Mouse (Mus musculus) cerebellum, adult 2 months (tissue): ENCODE data around the gene Zfp334.

ENCODE experiments used
- CTCF ChIP-seq: fragments of 200-500 bp; IDR thresholded peaks from 2 replicates; pipeline ENCODE4 v1.5.1; 2011; ENCODE audit warnings: low read depth, mild to moderate bottlenecking, control low read depth, low read length, moderate library complexity, borderline replicate concordance; ENCODE audit not compliant: insufficient read depth
- POLR2A ChIP-seq: fragments of 200-500 bp; IDR thresholded peaks from 2 replicates; pipeline ENCODE4 v1.6.1; 2011; ENCODE audit warnings: low read length, control low read depth, borderline replicate concordance; ENCODE audit not compliant: insufficient read depth

DNA sequence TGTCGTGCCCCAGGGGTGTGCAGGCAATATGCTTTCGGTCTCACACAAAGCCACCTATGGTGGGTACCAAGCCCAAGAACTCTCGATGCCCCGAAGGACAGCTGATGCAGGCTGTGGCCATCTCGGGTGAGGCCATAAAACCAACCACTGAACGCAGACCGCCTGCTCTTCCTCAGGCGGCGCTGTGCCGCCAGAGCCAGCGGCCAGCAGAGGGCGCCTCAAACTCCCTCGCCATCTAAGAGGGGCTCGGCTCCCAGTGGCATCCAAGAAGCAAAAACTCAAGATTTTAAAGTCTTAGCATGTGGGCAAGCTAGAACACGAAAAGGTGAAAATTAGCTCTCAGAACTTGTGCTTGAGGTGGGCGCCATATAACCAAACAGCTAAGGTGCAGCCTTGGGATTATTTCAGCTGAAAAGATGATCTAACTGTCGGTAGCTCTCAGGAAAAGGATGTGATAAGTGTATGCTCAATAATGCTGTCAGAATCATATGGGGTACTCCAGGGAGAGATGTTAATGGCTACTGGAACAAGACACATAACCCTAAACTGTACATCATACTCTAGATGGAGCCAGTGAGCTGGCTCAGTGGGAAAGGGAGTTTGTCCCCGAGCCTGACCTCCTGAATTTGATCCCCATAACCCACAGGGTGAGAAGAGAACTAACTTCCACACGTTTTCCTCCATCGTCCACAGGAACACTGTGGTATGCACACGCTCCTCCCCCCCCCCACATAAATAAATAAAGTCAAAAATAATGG lies 23.5 kb downstream of the Zfp334 start:
- peak; percentile 74 for TF ChIP-seq CTCF
- no peak for TF ChIP-seq POLR2A
